Mouse (Mus musculus) hindbrain, embryonic 14.5 days (tissue): Measurements from ENCODE around the gene Zfp579. TPM values are rescaled to one million over a fixed set of nuclear protein-coding genes. Genes with fewer than 3 reads are reported as not detected.

ENCODE experiments used
- ATAC-seq: fragments of 200-750 bp; cut with Nextera tagmentation; 2 replicates; pipeline ENCODE4 v1.8.0; 2017; ENCODE audit warnings: moderate number of reproducible peaks, mild to moderate bottlenecking, moderate TSS enrichment, moderate library complexity; ENCODE audit not compliant: low FRiP score
- DNase-seq: peaks from one replicate; pipeline ENCODE4 v3.0.0-alpha.2; 2015; ENCODE audit warnings: low spot score
- H3K27ac ChIP-seq: fragments of 300-500 bp; sonication (generic); 2 replicates; pipeline ENCODE4 v1.5.1; 2014; ENCODE audit warnings: mild to moderate bottlenecking, moderate library complexity
- H3K27me3 ChIP-seq: fragments of 300-500 bp; sonication (generic); 2 replicates; pipeline ENCODE4 v1.6.1; 2014; ENCODE audit warnings: mild to moderate bottlenecking, low read length, mixed read lengths; ENCODE audit not compliant: control insufficient read depth, insufficient read depth
- H3K36me3 ChIP-seq: fragments of 300-500 bp; sonication (generic); replicated peaks from 2 replicates; pipeline ENCODE4 v1.6.1; 2014; ENCODE audit not compliant: control insufficient read depth, insufficient read depth
- H3K4me1 ChIP-seq: fragments of 300-500 bp; sonication (generic); replicated peaks from 2 replicates; pipeline ENCODE4 v1.6.1; 2014; ENCODE audit warnings: antibody characterized with exemption, low read length, mixed read lengths; ENCODE audit not compliant: control insufficient read depth, insufficient read depth
- H3K4me2 ChIP-seq: fragments of 300-500 bp; sonication (generic); replicated peaks from 2 replicates; pipeline ENCODE4 v1.6.1; 2014; ENCODE audit warnings: mild to moderate bottlenecking, moderate library complexity
- H3K4me3 ChIP-seq: fragments of 300-500 bp; sonication (generic); replicated peaks from 2 replicates; pipeline ENCODE4 v1.5.1; 2014; ENCODE audit warnings: mild to moderate bottlenecking, low read length
- H3K9ac ChIP-seq: fragments of 300-500 bp; sonication (generic); 2 replicates; pipeline ENCODE4 v1.6.1; 2014
- H3K9me3 ChIP-seq: fragments of 300-500 bp; sonication (generic); 2 replicates; pipeline ENCODE4 v1.6.1; 2016; ENCODE audit warnings: low read length; ENCODE audit not compliant: control insufficient read depth
- WGBS: fragments of 180-500 bp; shearing (Covaris S2); extraction: QIAGEN DNeasy Blood & Tissue Kit; methylation state at CpG from one replicate; pipeline ENCODE4 v1.1.7; 2014; 5-methylcytosine and 5-hydroxymethylcytosine counted together
- polyA plus RNA-seq: library from polyadenylated mRNA; unstranded; fragments of >200 nt; fragmentation: Nextera tagmentation; extraction: Ambion mirVana; gene quantifications from 2 replicates; pipeline ENCODE4 v1.2.1, GENCODE M21; 2014

Gene Zfp579
- polyA plus RNA-seq, 1 experiment from 2014 or later = 55.4 TPM

DNA sequence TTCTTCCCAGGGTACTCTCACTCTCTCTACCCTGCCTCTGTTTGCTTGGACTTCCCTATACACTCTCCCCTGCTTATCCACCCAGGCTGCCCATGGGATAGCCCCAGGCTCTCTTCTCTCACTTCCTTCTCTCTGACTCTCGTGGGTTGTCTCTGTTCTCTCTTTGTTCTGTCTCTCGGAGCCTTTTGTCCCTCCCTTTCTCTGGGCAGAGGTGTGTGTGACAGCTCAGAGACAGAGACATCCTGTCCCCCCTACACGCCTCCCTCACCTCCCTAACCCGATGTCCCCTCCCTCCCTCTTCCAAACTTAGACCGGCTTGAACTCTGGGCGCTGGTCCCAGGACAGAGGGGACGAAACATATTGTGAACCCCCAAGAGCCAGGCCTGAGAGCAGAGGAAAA, 24.2 kb downstream of the Zfp579 start:
- DNase-seq (no peak), ATAC-seq (no peak)
- Histone ChIP-seq H3K9me3 (no peaks in the 10 kb centered on the region), H3K4me1 (no peaks in the 10 kb centered on the region), H3K36me3 (no peaks in the 10 kb centered on the region), H3K27me3 (no peaks in the 10 kb centered on the region), H3K4me2 (no peak overlapping the region), H3K4me3 (no peak overlapping the region), H3K27ac (no peak overlapping the region), H3K9ac (no peak overlapping the region)
- WGBS = 34% methylated on average over 7 of the region's 7 CpGs

DNA sequence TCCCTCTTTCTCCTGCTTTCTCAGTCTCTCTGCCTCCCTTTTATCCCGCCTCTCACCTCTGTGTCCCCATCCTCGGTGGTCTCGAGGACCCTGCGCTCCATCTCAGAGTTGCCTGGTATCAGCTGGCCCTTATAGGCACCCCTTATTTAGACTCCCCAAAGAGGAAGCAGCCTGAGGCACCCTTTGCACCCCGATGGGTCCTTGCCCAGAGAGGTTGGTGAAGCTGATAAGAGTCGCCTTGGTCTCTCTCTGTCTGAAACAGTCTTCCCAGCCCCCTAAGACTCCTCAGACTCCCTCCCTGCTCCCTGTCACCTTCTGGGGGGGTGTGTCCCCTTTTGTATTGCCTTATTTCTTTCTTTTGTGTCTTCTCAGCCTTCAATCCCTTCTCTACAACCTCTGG, 24.9 kb downstream of the Zfp579 start, which contains the start of gene Sbk3:
TSS of gene Sbk3 (minus strand) at position 101 of the 400 bp plus-strand sequence.
- DNase-seq (no peak), ATAC-seq (no peak)
- Histone ChIP-seq H3K27ac (no peak within 1 kb of the TSS), H3K36me3 (no peaks in the 10 kb centered on the region), H3K4me2 (no peak within 1 kb of the TSS), H3K4me3 (no peak within 1 kb of the TSS), H3K4me1 (no peaks in the 10 kb centered on the region), H3K27me3 (no peaks in the 10 kb centered on the region), H3K9ac (no peak within 1 kb of the TSS), H3K9me3 (no peaks in the 10 kb centered on the region)
- WGBS = 37% methylated on average over 6 of the region's 6 CpGs

DNA sequence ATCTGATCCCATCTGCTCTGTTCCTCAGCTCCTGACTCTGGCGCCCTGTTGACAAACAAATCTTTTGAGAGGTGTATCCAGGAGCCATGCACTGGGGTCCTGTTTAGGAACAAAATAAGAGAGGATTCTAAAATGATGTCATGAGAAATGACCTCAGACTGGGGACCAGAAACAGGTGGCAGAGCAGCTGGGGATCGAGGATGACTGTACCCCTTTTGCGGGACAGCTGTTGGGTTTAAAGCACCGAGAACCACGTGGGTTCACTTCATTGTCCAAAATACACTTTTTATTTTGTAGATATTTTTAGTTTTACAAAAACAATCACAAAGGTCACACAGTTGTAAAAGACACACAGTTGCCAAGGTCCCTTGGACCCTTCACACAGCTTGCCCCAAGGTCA, 31.0 kb downstream of the Zfp579 start:
- H3K4me2 ChIP-seq = no peak overlapping the region
- H3K27ac ChIP-seq = no peak overlapping the region
- no peaks in the 10 kb centered on the region for H3K27me3 ChIP-seq
- H3K9ac ChIP-seq = no peak overlapping the region
- ATAC-seq = no peak
- no peaks in the 10 kb centered on the region for H3K4me1 ChIP-seq
- 84% methylated on average over 5 of the region's 5 CpGs for WGBS
- no peaks in the 10 kb centered on the region for H3K36me3 ChIP-seq
- H3K9me3 ChIP-seq = no peaks in the 10 kb centered on the region
- H3K4me3 ChIP-seq = no peak overlapping the region
- no peak for DNase-seq

DNA sequence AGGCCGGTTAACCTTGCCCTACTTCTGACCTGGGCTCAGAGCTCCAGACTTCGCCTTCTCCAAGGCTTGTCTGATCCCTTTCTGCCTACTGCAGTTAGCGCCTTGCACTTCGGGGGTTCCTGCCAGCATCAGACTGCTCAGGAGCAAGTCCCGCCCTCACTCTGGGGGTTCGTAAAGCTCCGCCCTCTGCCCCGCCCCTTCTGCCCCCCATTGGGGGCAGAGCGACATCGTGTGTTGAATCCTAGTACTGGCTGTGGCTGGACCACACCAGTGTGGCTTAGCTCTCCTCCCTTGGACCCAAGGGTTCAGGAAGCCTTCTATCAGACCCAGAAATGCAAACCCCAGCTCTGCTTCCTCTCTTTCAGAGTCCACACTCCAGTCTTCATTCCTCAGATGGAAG, 31.7 kb downstream of the Zfp579 start, which contains the start of gene Sbk2:
TSS of gene Sbk2 (minus strand) at position 135 of the 400 bp plus-strand sequence.
- no peak within 1 kb of the TSS for H3K4me3 ChIP-seq
- H3K4me1 ChIP-seq = no peaks in the 10 kb centered on the region
- no peak within 1 kb of the TSS for H3K4me2 ChIP-seq
- H3K36me3 ChIP-seq = no peaks in the 10 kb centered on the region
- 7% methylated on average over 10 of the region's 10 CpGs for WGBS
- DNase-seq (peak; percentile 44), ATAC-seq (peak; percentile 64; the same call in 1 of the 2 replicates)
- no peaks in the 10 kb centered on the region for H3K27me3 ChIP-seq
- no peak within 1 kb of the TSS for H3K9ac ChIP-seq
- H3K9me3 ChIP-seq = no peaks in the 10 kb centered on the region
- H3K27ac ChIP-seq = no peak within 1 kb of the TSS

DNA sequence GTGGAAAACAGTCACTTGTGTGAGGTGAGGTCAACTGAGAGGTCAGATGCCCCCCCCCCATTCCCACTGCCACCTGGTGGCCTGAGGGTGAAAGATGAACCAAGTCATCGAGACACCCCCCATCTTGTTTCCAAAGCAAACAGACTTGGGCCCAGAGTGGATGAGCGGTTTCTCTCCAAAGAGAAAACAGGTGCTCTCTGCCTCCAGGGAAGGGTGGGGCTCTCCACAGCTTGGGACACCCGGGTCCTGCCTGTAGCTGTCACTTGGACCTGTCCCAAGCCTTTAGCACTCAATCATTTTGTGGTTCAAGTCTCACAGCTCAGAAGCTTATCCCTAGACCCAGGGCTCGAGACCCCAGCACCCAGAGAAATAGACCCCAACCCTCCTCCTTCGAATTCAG, 32.4 kb downstream of the Zfp579 start:
- H3K27me3 ChIP-seq = no peaks in the 10 kb centered on the region
- ATAC-seq (no peak), DNase-seq (peak; percentile 19)
- H3K4me1 ChIP-seq = no peaks in the 10 kb centered on the region
- H3K4me2 ChIP-seq = no peak overlapping the region
- no peaks in the 10 kb centered on the region for H3K36me3 ChIP-seq
- H3K9me3 ChIP-seq = no peaks in the 10 kb centered on the region
- H3K4me3 ChIP-seq = no peak overlapping the region
- WGBS = 77% methylated on average over 5 of the region's 5 CpGs
- no peak overlapping the region for H3K27ac ChIP-seq
- H3K9ac ChIP-seq = no peak overlapping the region

DNA sequence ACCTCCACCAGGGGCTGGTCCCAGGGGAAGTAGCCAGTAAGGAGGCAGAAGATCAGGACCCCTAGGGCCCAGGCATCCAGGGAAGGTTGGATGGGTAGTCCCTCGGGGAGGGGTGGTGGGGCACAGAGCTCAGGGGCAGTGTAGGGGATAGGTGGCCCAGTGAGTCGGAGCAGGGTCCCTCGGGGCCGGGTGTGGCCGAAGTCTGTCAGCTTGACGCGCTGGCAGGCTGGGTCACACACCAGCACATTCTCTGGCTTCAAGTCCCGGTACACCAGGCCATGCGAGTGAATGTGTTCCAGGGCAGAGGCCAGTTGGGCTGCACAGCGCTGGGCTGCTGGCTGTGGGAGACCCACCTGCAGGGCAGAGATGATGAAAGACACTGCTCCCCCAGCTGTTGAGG, 38.6 kb downstream of the Zfp579 start:
- Histone ChIP-seq H3K36me3 (no peaks in the 10 kb centered on the region), H3K27me3 (no peaks in the 10 kb centered on the region), H3K27ac (no peak overlapping the region), H3K4me3 (no peak overlapping the region), H3K9ac (no peak overlapping the region), H3K4me2 (no peak overlapping the region), H3K9me3 (no peaks in the 10 kb centered on the region), H3K4me1 (no peaks in the 10 kb centered on the region)
- DNase-seq = no peak
- whole genome bisulfite sequencing = 86% methylated on average over 10 of the region's 10 CpGs
- no peak for ATAC-seq

DNA sequence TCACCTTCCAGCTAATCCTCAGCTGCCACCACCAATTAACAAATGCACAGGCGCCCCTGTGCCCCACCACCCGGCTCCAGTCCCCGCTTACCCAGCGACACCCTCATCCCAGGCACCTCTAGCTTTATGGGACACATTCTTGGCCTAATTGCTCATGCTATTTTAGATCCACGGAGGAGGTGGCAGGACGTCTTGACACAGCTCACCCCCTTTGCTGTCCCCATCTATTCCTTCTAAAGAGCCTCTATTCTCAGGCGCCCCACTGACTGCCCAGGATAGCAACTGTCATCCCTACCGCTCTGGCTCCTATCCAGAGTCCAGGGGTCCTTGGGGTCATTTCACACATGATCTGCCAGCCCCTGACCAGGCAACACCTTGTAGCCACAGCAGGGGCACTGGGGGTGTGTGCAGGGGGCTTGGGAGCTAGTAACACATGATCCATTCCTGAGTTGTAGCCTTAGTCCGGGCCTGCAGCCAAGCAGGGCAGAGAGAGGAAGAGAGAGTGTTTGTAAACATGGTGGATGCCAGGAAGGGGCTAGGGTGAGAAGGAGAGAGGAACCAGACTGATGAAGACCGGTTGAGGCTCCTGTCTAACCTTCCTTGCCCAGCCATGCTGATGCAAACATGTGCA, 42.0 kb downstream of the Zfp579 start:
- Histone ChIP-seq H3K36me3 (no peaks in the 10 kb centered on the region), H3K4me2 (no peak overlapping the region), H3K9me3 (no peaks in the 10 kb centered on the region), H3K4me3 (no peak overlapping the region), H3K27ac (no peak overlapping the region), H3K27me3 (no peaks in the 10 kb centered on the region), H3K9ac (no peak overlapping the region), H3K4me1 (no peaks in the 10 kb centered on the region)
- ATAC-seq = no peak
- WGBS = 37% methylated on average over 10 of the region's 10 CpGs
- DNase-seq = no peak

DNA sequence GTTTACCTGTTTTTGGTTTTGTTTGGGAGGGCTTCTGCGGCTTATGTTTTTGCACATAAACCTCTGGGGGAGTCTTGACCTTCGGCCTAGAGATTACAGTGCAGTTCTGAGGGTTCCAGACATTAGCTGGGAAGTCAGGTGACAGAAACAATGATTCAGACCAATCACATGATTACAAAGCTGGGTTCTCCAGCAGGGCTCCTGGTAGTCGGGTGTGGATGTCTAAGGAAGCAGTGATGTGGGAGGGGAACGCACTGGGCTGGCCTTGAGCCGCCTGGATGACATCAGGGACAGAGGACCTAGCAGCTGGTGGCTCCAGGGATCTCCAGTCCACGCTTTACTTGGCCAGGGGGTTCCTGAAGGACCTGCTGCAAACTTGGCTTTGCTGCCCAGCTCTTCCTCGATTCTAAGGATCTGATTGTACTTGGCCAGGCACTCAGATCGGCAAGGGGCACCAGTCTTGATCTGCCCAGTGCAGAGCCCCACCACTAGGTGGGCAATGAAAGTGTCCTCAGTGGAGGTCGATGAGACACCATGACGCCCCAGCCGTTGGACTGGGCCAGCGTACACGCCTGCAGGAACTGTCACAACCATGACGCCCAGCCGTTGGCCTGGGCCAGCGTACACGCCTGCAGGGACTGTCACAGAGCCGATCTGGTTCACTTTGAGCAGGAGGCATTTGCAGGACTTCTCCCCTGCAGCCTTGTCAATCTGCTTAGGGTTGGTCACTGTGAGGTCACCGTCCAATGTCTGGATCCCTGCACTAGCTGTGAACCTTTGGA, 45.2 kb downstream of the Zfp579 start:
- Histone ChIP-seq H3K36me3 (no peaks in the 10 kb centered on the region), H3K27ac (no peak overlapping the region), H3K4me2 (no peak overlapping the region), H3K27me3 (no peaks in the 10 kb centered on the region), H3K9me3 (no peaks in the 10 kb centered on the region), H3K4me1 (no peaks in the 10 kb centered on the region), H3K4me3 (no peak overlapping the region), H3K9ac (no peak overlapping the region)
- ATAC-seq (no peak), DNase-seq (no peak)
- 88% methylated on average over 19 of the region's 19 CpGs for WGBS

DNA sequence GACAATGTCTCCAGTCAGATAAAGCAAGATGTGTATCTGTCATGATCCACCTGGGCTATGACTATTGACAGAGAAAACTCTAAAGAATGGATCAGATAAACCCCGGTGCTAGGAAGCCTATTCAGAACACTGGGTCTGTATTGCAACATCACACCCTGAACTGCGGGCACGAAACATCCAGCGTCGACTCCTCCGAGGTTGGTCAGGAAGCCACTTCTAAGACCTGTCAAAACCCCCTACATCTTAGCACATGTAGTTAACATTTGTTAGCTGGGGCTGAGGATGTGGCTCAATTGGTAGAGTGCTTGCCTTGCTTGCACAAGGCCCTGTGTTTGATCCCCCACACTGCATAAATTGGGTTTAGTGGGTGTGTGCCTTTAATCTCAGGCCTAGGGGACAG, 47.6 kb downstream of the Zfp579 start:
- no peaks in the 10 kb centered on the region for H3K36me3 ChIP-seq
- no peak overlapping the region for H3K9ac ChIP-seq
- no peaks in the 10 kb centered on the region for H3K27me3 ChIP-seq
- H3K9me3 ChIP-seq = no peaks in the 10 kb centered on the region
- H3K4me2 ChIP-seq = no peak overlapping the region
- H3K4me1 ChIP-seq = no peaks in the 10 kb centered on the region
- WGBS = 84% methylated on average over 6 of the region's 6 CpGs
- ATAC-seq (no peak), DNase-seq (no peak)
- no peak overlapping the region for H3K27ac ChIP-seq
- H3K4me3 ChIP-seq = no peak overlapping the region
